Mouse (Mus musculus) megakaryocyte, embryonic 14.5 days (primary cell): ENCODE measurements around the gene Fxyd6.

Experiments used
- FLI1 ChIP-seq: IDR thresholded peaks from 2 replicates; pipeline ENCODE4 v1.6.1; 2012; ENCODE audit warnings: low read length, inconsistent platforms, mixed read lengths
- GATA1 ChIP-seq: IDR thresholded peaks from 3 replicates; pipeline ENCODE4 v1.6.1; 2012; ENCODE audit warnings: mixed read lengths, low read length, inconsistent platforms, borderline replicate concordance

DNA sequence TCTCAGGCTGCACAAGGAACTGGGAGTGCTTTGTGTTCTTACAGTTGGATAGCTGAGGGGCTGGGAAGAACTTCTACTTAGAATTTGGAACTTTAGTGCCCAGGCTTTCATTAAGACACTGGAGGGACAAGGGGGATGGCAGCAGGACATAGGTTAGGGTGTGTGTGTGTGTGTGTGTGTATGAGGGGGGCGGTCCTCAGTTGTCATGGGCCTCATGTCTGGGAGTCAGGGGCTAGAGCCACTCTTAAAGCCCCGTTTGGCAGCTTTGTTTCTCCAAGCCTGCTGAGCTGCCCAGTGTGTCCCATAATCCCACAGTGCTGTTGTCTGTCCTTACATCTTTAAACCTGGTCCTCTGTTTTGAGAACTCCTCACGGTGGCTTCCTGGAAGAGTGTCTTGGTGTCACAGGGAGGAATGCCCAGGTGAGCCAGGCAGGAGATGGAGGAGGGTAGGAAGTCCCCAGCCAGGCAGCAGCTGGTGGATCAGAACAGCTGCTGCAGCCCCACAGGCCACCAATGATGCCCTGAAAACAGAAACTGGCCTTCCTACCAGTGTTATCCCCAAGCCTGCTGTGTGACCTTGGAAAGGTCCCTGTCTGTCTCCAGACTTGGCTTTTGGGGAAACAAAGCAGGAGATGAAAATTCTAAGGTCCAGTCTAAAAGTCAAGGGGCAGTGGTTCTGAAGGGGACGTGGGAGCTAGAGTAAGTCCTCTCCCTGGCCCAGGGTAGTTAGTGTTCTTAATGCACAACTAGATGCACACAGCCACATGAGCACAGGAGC, 42.9 kb downstream of the Fxyd6 start:
- TF ChIP-seq GATA1 (no peak), FLI1 (no peak)
